Mouse (Mus musculus): ENCODE results near the gene Rbl2. TPM values are rescaled to one million over a fixed set of nuclear protein-coding genes. Genes with fewer than 3 reads are reported as not detected.

Gene Rbl2
- polyA plus RNA-seq, 1 experiment from 2014 or later, result 14.8 TPM

- Histone ChIP-seq H3K36me3 (ENCODE audit: insufficient read depth, low read length) (peaks cover 62% of the 10 kb centered on the region), H3K4me3 (replicated peaks; ENCODE audit: low read depth, low read length) (no peak overlapping the region), H3K4me2 (ENCODE audit: low read length) (no peak overlapping the region), H3K9me3 (replicated peaks; ENCODE audit: low read length) (no peaks in the 10 kb centered on the region), H3K9ac (ENCODE audit: low read depth, low read length) (no peak overlapping the region), H3K27me3 (ENCODE audit: insufficient read depth, low read length) (no peaks in the 10 kb centered on the region), H3K27ac (no peak overlapping the region), H3K4me1 (replicated peaks; ENCODE audit: insufficient read depth, low read length) (no peaks in the 10 kb centered on the region)
- DNase-seq (ENCODE audit: low spot score) (no peak), ATAC-seq (replicated peaks; ENCODE audit: low FRiP score, low read depth) (no peak)
- 91% methylated on average over 4 of the region's 4 CpGs for WGBS
- peak; percentile 52; the same call in 1 of the 2 replicates for TF ChIP-seq CTCF (IDR thresholded peaks at IDR 0.05; ENCODE audit: low read depth)
Observed at GRCm38 (mm10) chr8:91117537-91117936, 47.7 kb downstream of the Rbl2 start.

GRCm38 (mm10) chr8:91118131-91118530, 48.3 kb downstream of the Rbl2 start:
- TF ChIP-seq CTCF (IDR thresholded peaks at IDR 0.05; ENCODE audit: low read depth), result peak; percentile 62
- WGBS, result 78% methylated on average over 3 of the region's 3 CpGs
- DNase-seq (ENCODE audit: low spot score) (no peak), ATAC-seq (replicated peaks; ENCODE audit: low FRiP score, low read depth) (no peak)
- Histone ChIP-seq H3K36me3 (ENCODE audit: insufficient read depth, low read length) (peaks cover 64% of the 10 kb centered on the region), H3K27ac (no peak overlapping the region), H3K9me3 (replicated peaks; ENCODE audit: low read length) (no peaks in the 10 kb centered on the region), H3K27me3 (ENCODE audit: insufficient read depth, low read length) (no peaks in the 10 kb centered on the region), H3K4me2 (ENCODE audit: low read length) (no peak overlapping the region), H3K4me1 (replicated peaks; ENCODE audit: insufficient read depth, low read length) (no peaks in the 10 kb centered on the region), H3K4me3 (replicated peaks; ENCODE audit: low read depth, low read length) (no peak overlapping the region), H3K9ac (ENCODE audit: low read depth, low read length) (no peak overlapping the region)

- H3K9me3 ChIP-seq (replicated peaks; ENCODE audit: low read length), result no peaks in the 10 kb centered on the region
- DNase-seq (ENCODE audit: low spot score), result peak; percentile 20
- ATAC-seq (replicated peaks; ENCODE audit: low FRiP score, low read depth), result peak; percentile 83
- peaks cover 75% of the 10 kb centered on the region for H3K36me3 ChIP-seq (ENCODE audit: insufficient read depth, low read length)
- H3K4me1 ChIP-seq (replicated peaks; ENCODE audit: insufficient read depth, low read length), result no peaks in the 10 kb centered on the region
- WGBS, result 76% methylated on average over 5 of the region's 5 CpGs
- H3K27ac ChIP-seq, result no peak overlapping the region
- no peak overlapping the region for H3K4me2 ChIP-seq (ENCODE audit: low read length)
- TF ChIP-seq CTCF (IDR thresholded peaks at IDR 0.05; ENCODE audit: low read depth), result no peak
- no peak overlapping the region for H3K9ac ChIP-seq (ENCODE audit: low read depth, low read length)
- no peaks in the 10 kb centered on the region for H3K27me3 ChIP-seq (ENCODE audit: insufficient read depth, low read length)
- H3K4me3 ChIP-seq (replicated peaks; ENCODE audit: low read depth, low read length), result no peak overlapping the region
Observed at GRCm38 (mm10) chr8:91124315-91124714, 54.5 kb downstream of the Rbl2 start.

GRCm38 (mm10) chr8:91126786-91127185, 56.9 kb downstream of the Rbl2 start:
- H3K4me2 ChIP-seq (ENCODE audit: low read length), result no peak overlapping the region
- H3K4me1 ChIP-seq (replicated peaks; ENCODE audit: insufficient read depth, low read length), result no peaks in the 10 kb centered on the region
- no peak overlapping the region for H3K9ac ChIP-seq (ENCODE audit: low read depth, low read length)
- ATAC-seq (replicated peaks; ENCODE audit: low FRiP score, low read depth), result no peak
- no peak for DNase-seq (ENCODE audit: low spot score)
- WGBS, result 93% methylated on average over 8 of the region's 8 CpGs
- no peak overlapping the region for H3K4me3 ChIP-seq (replicated peaks; ENCODE audit: low read depth, low read length)
- TF ChIP-seq CTCF (IDR thresholded peaks at IDR 0.05; ENCODE audit: low read depth), result no peak
- no peaks in the 10 kb centered on the region for H3K9me3 ChIP-seq (replicated peaks; ENCODE audit: low read length)
- H3K36me3 ChIP-seq (ENCODE audit: insufficient read depth, low read length), result peaks cover 60% of the 10 kb centered on the region
- H3K27me3 ChIP-seq (ENCODE audit: insufficient read depth, low read length), result no peaks in the 10 kb centered on the region
- no peak overlapping the region for H3K27ac ChIP-seq

GRCm38 (mm10) chr8:91132731-91133130, 62.9 kb downstream of the Rbl2 start:
- Histone ChIP-seq H3K4me2 (ENCODE audit: low read length) (peak overlapping the region; percentile 84), H3K27ac (peak overlapping the region; percentile 88; the same call in 1 of the 2 replicates), H3K4me3 (replicated peaks; ENCODE audit: low read depth, low read length) (peak overlapping the region; percentile 90), H3K9ac (ENCODE audit: low read depth, low read length) (peak overlapping the region; percentile 76; the same call in 1 of the 2 replicates), H3K4me1 (replicated peaks; ENCODE audit: insufficient read depth, low read length) (peaks cover 18% of the 10 kb centered on the region), H3K27me3 (ENCODE audit: insufficient read depth, low read length) (no peaks in the 10 kb centered on the region), H3K9me3 (replicated peaks; ENCODE audit: low read length) (no peaks in the 10 kb centered on the region), H3K36me3 (ENCODE audit: insufficient read depth, low read length) (peaks cover 18% of the 10 kb centered on the region; the same call in 1 of the 2 replicates)
- 73% methylated on average over 4 of the region's 4 CpGs for WGBS
- ATAC-seq (replicated peaks; ENCODE audit: low FRiP score, low read depth) (no peak), DNase-seq (ENCODE audit: low spot score) (no peak)
- no peak for TF ChIP-seq CTCF (IDR thresholded peaks at IDR 0.05; ENCODE audit: low read depth)

GRCm38 (mm10) chr8:91133441-91134069, 63.7 kb downstream of the Rbl2 start:
- Histone ChIP-seq H3K4me2 (ENCODE audit: low read length) (peak overlapping the region; percentile 84), H3K4me3 (replicated peaks; ENCODE audit: low read depth, low read length) (peak overlapping the region; percentile 90), H3K4me1 (replicated peaks; ENCODE audit: insufficient read depth, low read length) (peaks cover 18% of the 10 kb centered on the region), H3K9ac (ENCODE audit: low read depth, low read length) (peak overlapping the region; percentile 76), H3K9me3 (replicated peaks; ENCODE audit: low read length) (no peaks in the 10 kb centered on the region), H3K27ac (peak overlapping the region; percentile 88), H3K27me3 (ENCODE audit: insufficient read depth, low read length) (no peaks in the 10 kb centered on the region), H3K36me3 (ENCODE audit: insufficient read depth, low read length) (peaks cover 9% of the 10 kb centered on the region; the same call in 1 of the 2 replicates)
- DNase-seq (ENCODE audit: low spot score), result peak; percentile 31
- ATAC-seq (replicated peaks; ENCODE audit: low FRiP score, low read depth), result peak; percentile 44; the same call in 1 of the 2 replicates
- no peak for TF ChIP-seq CTCF (IDR thresholded peaks at IDR 0.05; ENCODE audit: low read depth)
- WGBS, result under 1% methylated on average over 54 of the region's 58 CpGs

All from kidney, postnatal 0 days (tissue).